Mouse (Mus musculus): ENCODE results near the gene Iqce. TPM values are rescaled to one million over a fixed set of nuclear protein-coding genes. Genes with fewer than 3 reads are reported as not detected.

The Iqce gene
- polyA plus RNA-seq, 1 experiment from 2014 or later, result 4.2 TPM

GRCm38 (mm10) chr5:140612191-140612590 lies 90.0 kb downstream of the Iqce start:
- TF ChIP-seq CTCF (IDR thresholded peaks at IDR 0.05; ENCODE audit: low read depth) (no peak), EP300 (IDR thresholded peaks at IDR 0.05; ENCODE audit: low read depth) (no peak)
- H3K4me1 ChIP-seq (ENCODE audit: insufficient read depth), result peaks cover 53% of the 10 kb centered on the region
- WGBS (ENCODE audit: insufficient replicate concordance), result 80% methylated on average over 18 of the region's 18 CpGs
- peaks cover 11% of the 10 kb centered on the region for H3K36me3 ChIP-seq (replicated peaks; ENCODE audit: insufficient read depth, low read length)
- no peaks in the 10 kb centered on the region for H3K9me3 ChIP-seq (ENCODE audit: low read length)
- no peak overlapping the region for H3K27ac ChIP-seq (ENCODE audit: low read depth)
- H3K9ac ChIP-seq (replicated peaks), result no peak overlapping the region
- DNase-seq, result no peak
- H3K4me2 ChIP-seq (ENCODE audit: low read depth, low read length), result no peak overlapping the region
- H3K4me3 ChIP-seq (ENCODE audit: low read depth, low read length), result no peak overlapping the region
- H3K27me3 ChIP-seq (ENCODE audit: insufficient read depth, low read length), result peaks cover 10% of the 10 kb centered on the region; the same call in 1 of the 2 replicates
- ATAC-seq, result no peak

Other genes with a start within 250 kb of the Iqce start
- gene Chst12, start 196.8 kb downstream of the Iqce start, polyA plus RNA-seq (2015; fragmentation: Nextera tagmentation; extraction: Ambion mirVana), result 8.6 and 9.1 TPM in 2 replicates
- gene Grifin, start 137.3 kb downstream of the Iqce start, polyA plus RNA-seq (2015; fragmentation: Nextera tagmentation; extraction: Ambion mirVana), result not detected in 2 replicates
- 5.0 and 5.9 TPM in 2 replicates for gene Lfng, start 95.1 kb downstream of the Iqce start, polyA plus RNA-seq (2015; fragmentation: Nextera tagmentation; extraction: Ambion mirVana)
- gene Ttyh3, start 53.3 kb downstream of the Iqce start, polyA plus RNA-seq (2015; fragmentation: Nextera tagmentation; extraction: Ambion mirVana), result 5.2 and 6.5 TPM in 2 replicates
- 4.7 and 4.9 TPM in 2 replicates for gene Brat1, start 2.6 kb upstream of the Iqce start, polyA plus RNA-seq (2015; fragmentation: Nextera tagmentation; extraction: Ambion mirVana)
- gene Amz1, start 21.7 kb upstream of the Iqce start, polyA plus RNA-seq (2015; fragmentation: Nextera tagmentation; extraction: Ambion mirVana), result 2.1 and 2.2 TPM in 2 replicates
- 12.7 and 14.5 TPM in 2 replicates for gene Gna12, start 128.1 kb upstream of the Iqce start, polyA plus RNA-seq (2015; fragmentation: Nextera tagmentation; extraction: Ambion mirVana)

Data from liver, postnatal 0 days (tissue).